Mouse (Mus musculus): ENCODE measurements around the gene Sema3f.

- no peak for TF ChIP-seq CTCF (IDR thresholded peaks at IDR 0.05; ENCODE audit: borderline replicate concordance, insufficient read depth, low read length)
- TF ChIP-seq POLR2A (IDR thresholded peaks at IDR 0.05; ENCODE audit: low read depth, low read length), result no peak
Measured at GRCm38 (mm10) chr9:107670259-107670658, 40.0 kb downstream of the Sema3f start.
